Mouse (Mus musculus): ENCODE measurements around the gene Mlxip.

The Mlxip gene

DNA sequence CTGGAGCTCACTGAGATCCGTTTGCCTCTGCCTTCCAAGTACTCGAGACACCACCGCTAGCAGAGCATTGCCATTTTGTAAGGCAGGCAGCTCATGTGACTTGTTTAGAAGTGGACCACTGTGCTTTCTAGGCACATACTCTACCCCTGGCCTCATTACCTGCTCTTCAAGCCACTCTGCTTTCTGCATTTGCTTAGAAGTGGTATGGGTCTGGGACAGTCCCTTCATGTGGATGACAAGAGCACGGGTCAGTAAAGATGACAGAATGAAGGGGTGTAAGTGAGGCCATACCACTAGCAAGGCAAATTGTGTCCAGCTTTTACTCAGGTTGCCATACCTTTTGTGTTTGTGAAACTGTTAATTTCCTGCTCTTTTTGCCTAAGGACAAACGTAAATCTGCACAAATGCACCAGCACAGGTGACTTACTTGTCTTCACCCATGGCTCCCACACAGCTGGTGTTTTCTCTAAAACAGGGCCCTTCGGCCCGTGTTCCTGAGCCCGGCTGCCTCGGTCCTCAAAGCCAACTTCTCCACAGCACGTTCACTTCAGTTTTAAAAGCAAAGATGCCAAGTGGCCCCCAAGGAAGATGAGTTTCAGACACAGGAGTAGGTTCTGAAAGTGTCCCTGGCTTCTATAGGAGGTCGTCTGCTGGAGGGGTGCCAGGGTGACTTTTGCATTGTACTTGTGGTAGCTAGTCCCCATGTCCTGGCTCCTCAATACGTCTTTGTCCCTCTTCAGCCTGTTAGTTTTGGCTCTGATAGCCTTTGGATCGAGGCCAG lies 37.1 kb downstream of the Mlxip start:
- DNase-seq (ENCODE audit: inconsistent ontology term) = no peak

GRCm38 (mm10) chr5:123432305-123432874 lies 37.8 kb downstream of the Mlxip start:
- peak; percentile 88 for DNase-seq (ENCODE audit: inconsistent ontology term)

GRCm38 (mm10) chr5:123436071-123436779 lies 41.6 kb downstream of the Mlxip start:
- DNase-seq (ENCODE audit: inconsistent ontology term) = peak; percentile 90

- no peak for DNase-seq (ENCODE audit: inconsistent ontology term)
Measured at GRCm38 (mm10) chr5:123436780-123437175, 42.2 kb downstream of the Mlxip start.

DNA sequence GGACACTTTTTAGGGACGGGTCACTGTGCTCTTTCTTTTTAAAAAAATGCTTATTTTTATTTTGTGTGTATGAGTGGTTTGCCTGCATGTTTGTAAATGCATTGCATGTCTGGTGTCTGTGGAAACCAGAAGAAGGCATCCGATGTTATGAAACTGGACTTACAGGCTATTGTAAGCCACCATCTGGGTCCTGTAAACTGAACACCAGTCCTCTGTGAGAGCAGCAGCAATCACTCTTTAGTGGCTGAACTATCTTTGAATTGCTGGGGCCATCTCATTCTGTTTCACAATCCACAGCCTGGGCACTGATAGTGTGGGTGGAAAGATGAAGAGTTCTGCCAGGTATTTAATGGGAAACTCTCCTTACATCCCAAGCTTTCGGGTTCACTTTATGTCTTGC lies 43.8 kb downstream of the Mlxip start:
- no peak for DNase-seq (ENCODE audit: inconsistent ontology term)

DNA sequence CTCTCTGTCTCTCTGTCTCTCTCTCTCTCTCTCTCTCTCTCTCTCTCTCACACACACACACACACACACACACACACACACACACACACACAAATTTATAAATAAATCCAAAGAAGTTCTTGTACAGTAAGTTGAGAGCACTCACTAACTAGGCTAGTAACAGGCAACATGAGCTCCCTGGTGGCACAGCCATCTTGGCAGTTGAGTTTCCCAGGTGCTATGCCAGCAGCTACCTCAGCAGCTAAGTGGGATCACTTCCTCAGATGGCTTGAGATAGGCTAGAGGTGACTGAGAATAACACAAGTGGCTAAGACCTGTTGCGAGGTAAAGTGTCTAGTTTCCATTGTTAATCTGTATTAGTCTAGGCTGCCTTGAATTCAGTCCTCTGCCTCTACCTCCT lies 44.7 kb downstream of the Mlxip start:
- DNase-seq (ENCODE audit: inconsistent ontology term) = no peak

- DNase-seq (ENCODE audit: inconsistent ontology term) = no peak
Measured at GRCm38 (mm10) chr5:123439941-123440340, 45.3 kb downstream of the Mlxip start.

GRCm38 (mm10) chr5:123440664-123441063 lies 46.1 kb downstream of the Mlxip start:
- no peak for DNase-seq (ENCODE audit: inconsistent ontology term)

GRCm38 (mm10) chr5:123442283-123442682 lies 47.7 kb downstream of the Mlxip start:
- no peak for DNase-seq (ENCODE audit: inconsistent ontology term)

DNA sequence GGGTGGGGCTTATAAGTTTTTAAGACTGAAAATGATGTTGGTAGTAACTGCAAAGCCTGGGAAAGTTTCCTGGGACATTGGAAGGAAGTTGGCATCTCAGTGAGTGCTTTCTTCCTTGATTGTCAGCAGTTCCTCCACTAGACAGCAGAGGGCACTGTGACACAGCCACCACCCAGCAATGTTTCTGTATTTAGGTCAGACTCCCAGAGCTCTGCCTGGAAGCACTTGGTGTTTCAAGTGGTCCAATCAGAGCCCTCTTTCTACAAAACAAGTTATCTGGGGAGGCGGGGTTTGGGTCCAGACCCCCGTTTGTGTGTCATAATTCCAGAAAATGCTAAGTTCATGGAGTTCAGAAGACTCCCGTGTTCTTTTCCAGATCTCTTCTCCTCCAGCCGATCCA lies 49.5 kb downstream of the Mlxip start:
- DNase-seq (ENCODE audit: inconsistent ontology term) = peak; percentile 62

DNA sequence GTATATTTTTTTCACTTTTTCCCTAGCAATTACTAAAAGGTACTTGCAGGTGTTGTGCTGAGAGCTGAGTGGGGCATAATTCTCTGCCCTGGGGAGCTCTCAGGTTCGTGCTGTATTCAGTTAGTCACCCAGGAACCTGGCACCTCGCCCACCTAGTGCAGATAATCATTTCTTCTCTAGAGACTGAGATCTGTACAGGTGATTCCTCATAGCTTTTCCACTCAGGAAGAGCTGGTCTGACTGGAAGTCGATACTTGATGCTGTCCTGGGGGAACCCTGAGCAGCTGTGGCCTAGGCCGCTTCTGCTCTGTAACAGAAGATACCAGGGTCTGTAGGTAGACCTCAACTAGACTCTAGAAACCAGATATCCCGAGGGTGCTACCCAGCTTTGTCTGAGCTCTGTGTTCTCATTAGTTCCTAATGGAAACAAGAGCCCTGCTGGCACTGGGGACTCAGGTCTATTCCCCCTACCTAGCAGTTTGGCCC lies 50.3 kb downstream of the Mlxip start:
- DNase-seq (ENCODE audit: inconsistent ontology term) = no peak

GRCm38 (mm10) chr5:123451886-123452285 lies 57.3 kb downstream of the Mlxip start:
- DNase-seq (ENCODE audit: inconsistent ontology term) = no peak

GRCm38 (mm10) chr5:123461420-123461819 lies 66.8 kb downstream of the Mlxip start:
- no peak for DNase-seq (ENCODE audit: inconsistent ontology term)

GRCm38 (mm10) chr5:123464638-123465037 lies 70.0 kb downstream of the Mlxip start:
- DNase-seq (ENCODE audit: inconsistent ontology term) = no peak

GRCm38 (mm10) chr5:123470784-123471400 lies 76.3 kb downstream of the Mlxip start:
- no peak for DNase-seq (ENCODE audit: inconsistent ontology term)

GRCm38 (mm10) chr5:123473817-123474216 lies 79.2 kb downstream of the Mlxip start:
- DNase-seq (ENCODE audit: inconsistent ontology term) = no peak

DNA sequence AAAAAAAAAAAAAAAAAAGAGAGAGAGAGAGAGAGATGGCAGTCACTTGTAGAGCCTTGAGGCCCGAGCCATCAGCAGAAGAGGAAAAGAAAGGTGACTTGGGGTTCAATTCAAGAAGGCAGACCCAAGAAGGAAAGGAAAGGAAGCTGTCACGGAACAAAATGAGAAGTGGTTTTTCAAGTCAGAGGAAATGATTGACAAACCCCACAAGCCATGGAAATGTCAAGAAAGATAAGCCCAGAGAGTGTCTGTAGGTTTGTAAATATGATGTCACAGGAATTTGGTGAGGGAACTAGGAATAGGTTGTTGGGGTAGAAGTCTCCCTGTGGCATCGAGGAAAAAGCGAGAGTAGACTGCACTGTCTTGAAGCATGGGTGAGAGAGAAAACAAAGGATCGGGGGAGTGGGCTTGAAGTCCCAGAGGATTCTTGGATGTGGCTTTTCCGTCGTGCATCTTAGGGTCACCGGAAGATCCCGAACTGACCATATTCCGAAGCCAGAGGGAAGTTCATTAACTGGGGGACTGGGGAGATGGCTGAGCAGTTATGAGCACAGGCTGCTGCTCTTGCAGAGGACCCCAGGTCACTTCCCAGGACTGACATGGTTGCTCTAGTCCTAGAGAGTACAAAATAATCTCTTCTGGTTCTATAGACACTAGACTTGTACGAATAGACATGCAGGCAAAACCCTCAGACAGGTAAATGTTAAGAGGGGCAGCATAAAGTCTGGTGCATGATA lies 93.2 kb downstream of the Mlxip start:
- DNase-seq (ENCODE audit: inconsistent ontology term) = no peak

- peak; percentile 19 for DNase-seq (ENCODE audit: inconsistent ontology term)
Measured at GRCm38 (mm10) chr5:123489112-123489785, 94.7 kb downstream of the Mlxip start, which contains the start of the genes Lrrc43 and Il31. Gene Lrrc43, plus strand, starts transcription at chr5:123489305. Gene Il31, minus strand, starts transcription at chr5:123489489.

DNA sequence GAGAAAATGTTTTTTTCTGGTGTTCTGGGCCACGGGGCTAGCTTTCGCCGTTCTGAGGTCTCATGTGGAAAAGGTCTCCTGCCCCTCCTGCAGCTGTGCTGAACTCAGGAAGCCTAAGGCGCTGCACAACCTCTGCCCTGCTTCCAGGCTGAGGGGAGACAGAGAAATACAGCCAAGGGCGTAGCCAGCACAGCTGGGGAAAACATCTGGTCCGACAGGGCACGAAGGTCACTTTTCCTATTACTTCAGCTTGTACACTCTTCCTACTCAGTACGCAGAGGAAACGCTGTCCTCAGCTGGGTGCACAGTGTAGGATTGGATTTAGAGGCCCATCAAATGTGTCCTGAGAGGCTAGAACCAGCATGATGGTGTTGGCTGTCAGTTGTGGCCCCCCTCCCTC lies 95.3 kb downstream of the Mlxip start:
- no peak for DNase-seq (ENCODE audit: inconsistent ontology term)

DNA sequence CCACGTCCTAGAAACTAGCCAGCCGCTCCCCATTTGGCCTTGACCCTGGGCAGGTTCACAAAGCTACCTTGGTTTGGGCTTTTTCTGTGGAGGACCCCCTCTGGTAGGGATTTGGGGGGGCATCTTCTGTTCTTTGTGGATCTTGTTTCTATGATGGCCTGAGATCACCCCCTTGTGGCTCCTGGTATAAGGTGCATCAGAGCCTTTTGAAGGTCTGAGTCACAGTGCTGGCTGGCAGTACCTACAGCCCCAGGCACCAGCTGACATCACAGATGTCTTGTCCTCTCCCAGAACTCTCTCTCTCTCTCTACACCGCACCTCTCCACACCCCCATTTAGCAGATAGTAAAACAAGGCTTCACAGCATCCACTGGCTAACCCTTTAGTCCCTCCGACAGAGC lies 105.1 kb downstream of the Mlxip start:
- DNase-seq (ENCODE audit: inconsistent ontology term) = peak; percentile 25

- DNase-seq (ENCODE audit: inconsistent ontology term) = no peak
Measured at GRCm38 (mm10) chr5:123501973-123502372, 107.4 kb downstream of the Mlxip start.
